Mouse (Mus musculus) c-Kit-positive CD71-negative TER-119-negative erythroid progenitor cells, embryonic 14.5 days (primary cell): ENCODE measurements around the gene Rnf212.

ENCODE experiments used
- DNase-seq: peaks from one replicate; pipeline ENCODE4 v3.0.0-alpha.2; 2013; ENCODE audit warnings: low read depth

Gene Rnf212

GRCm38 (mm10) chr5:108713096-108713495 lies 61.7 kb downstream of the Rnf212 start:
- DNase-seq = no peak

GRCm38 (mm10) chr5:108711968-108712367 lies 62.8 kb downstream of the Rnf212 start:
- no peak for DNase-seq

- no peak for DNase-seq
Observed at GRCm38 (mm10) chr5:108708981-108709731, 65.6 kb downstream of the Rnf212 start.

- DNase-seq = no peak
Observed at GRCm38 (mm10) chr5:108708419-108708818, 66.4 kb downstream of the Rnf212 start.

- DNase-seq = no peak
Observed at GRCm38 (mm10) chr5:108707758-108708157, 67.0 kb downstream of the Rnf212 start.

- no peak for DNase-seq
Observed at GRCm38 (mm10) chr5:108703754-108704626, 70.8 kb downstream of the Rnf212 start.

GRCm38 (mm10) chr5:108701341-108702021 lies 73.3 kb downstream of the Rnf212 start:
- no peak for DNase-seq

- DNase-seq = no peak
Observed at GRCm38 (mm10) chr5:108700346-108700745, 74.4 kb downstream of the Rnf212 start.

- DNase-seq = no peak
Observed at GRCm38 (mm10) chr5:108697341-108697753, 77.4 kb downstream of the Rnf212 start.

GRCm38 (mm10) chr5:108696542-108696941 lies 78.2 kb downstream of the Rnf212 start:
- DNase-seq = no peak

GRCm38 (mm10) chr5:108695861-108696260 lies 78.9 kb downstream of the Rnf212 start:
- no peak for DNase-seq

GRCm38 (mm10) chr5:108694352-108695261 lies 80.2 kb downstream of the Rnf212 start:
- DNase-seq = peak; percentile 36

GRCm38 (mm10) chr5:108693872-108694288 lies 80.9 kb downstream of the Rnf212 start:
- DNase-seq = peak; percentile 83

GRCm38 (mm10) chr5:108692271-108692670 lies 82.5 kb downstream of the Rnf212 start, which contains the start of gene Fgfrl1:
Fgfrl1 (plus strand) TSS chr5:108692382.
- DNase-seq = peak; percentile 61

GRCm38 (mm10) chr5:108691152-108691551 lies 83.6 kb downstream of the Rnf212 start:
- DNase-seq = no peak

GRCm38 (mm10) chr5:108689091-108689490 lies 85.7 kb downstream of the Rnf212 start:
- DNase-seq = no peak

- no peak for DNase-seq
Observed at GRCm38 (mm10) chr5:108680871-108681270, 93.9 kb downstream of the Rnf212 start.

GRCm38 (mm10) chr5:108679909-108680308 lies 94.9 kb downstream of the Rnf212 start:
- DNase-seq = no peak
